Mouse (Mus musculus) effector memory CD4-positive, alpha-beta T cell, adult 5 months (primary cell): Measurements from ENCODE around the gene Pabpc4l. TPM values are rescaled to one million over a fixed set of nuclear protein-coding genes. Genes with fewer than 3 reads are reported as not detected.

Source experiments
- polyA plus RNA-seq: library from polyadenylated mRNA; unstranded; fragments of 100-300 nt; shearing (Covaris generic); gene quantifications from one replicate; pipeline ENCODE4 v1.2.1, GENCODE M21; 2017

The Pabpc4l gene
- not detected for polyA plus RNA-seq

GRCm38 (mm10) chr3:46447481-46448265 lies at the start of gene Pabpc4l:
Pabpc4l (minus strand) TSS chr3:46448219.

